Mouse (Mus musculus): Measurements from ENCODE around the gene Slc41a2. TPM values are rescaled to one million over a fixed set of nuclear protein-coding genes. Genes with fewer than 3 reads are reported as not detected.
A peak's percentile ranks its signal among the peaks of the same experiment; 100 is the strongest.

Gene Slc41a2
- polyA plus RNA-seq, 1 experiment from 2014 or later: 0.42 TPM

DNA sequence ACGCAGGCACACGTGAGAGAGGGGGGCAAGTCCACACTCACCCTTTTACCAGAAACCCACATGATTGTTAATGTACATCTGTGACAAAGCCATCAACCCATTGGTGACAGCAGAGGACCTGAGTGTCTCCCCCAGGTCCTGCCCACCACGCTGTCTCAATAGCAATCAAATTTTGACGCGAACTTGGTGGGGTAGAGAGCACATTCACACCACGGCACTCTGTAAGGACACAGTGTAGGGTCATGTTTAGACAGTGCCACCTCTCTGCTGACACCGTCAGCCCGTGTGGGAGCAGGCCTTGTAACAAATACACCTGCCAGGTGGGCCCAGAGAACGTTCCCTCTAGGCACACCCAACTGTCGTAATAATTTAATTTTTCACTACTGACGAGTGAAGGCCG is 128.3 kb downstream of the Slc41a2 start:
- H3K27ac ChIP-seq: no peak overlapping the region

DNA sequence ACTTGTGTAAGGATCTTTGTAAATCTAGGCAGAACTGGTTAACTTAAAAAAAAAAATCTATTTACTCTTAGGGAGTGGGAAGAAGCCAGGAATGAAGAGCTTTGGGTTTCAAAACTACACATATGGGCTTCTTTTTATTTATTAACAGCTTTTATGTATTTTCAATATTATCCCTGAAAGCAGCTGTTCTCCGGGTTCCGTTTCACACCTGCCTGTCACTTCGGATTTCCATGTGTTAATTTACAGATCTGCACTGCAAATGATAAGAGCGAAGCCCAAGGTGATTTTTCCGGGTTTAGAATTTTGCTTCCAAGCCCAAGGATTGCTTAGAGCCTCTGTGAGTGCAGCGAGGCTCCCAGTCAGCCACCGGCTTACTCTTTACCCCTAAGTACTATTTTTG is 129.2 kb downstream of the Slc41a2 start:
- Histone ChIP-seq H3K9me3 (0 out of 2 replicates have a peak, but pooled peaks cover 3% of the 10 kb centered on the region), H3K36me3 (no peaks in the 10 kb centered on the region), H3K27ac (no peak overlapping the region), H3K27me3 (ENCODE audit: insufficient read depth, poor library complexity, severe bottlenecking) (no peaks in the 10 kb centered on the region), H3K4me1 (replicated peaks) (peaks cover 25% of the 10 kb centered on the region; the same call in 1 of the 2 replicates), H3K4me3 (no peak overlapping the region)
- 90% methylated on average over 7 of the region's 7 CpGs for WGBS
- no peak for DNase-seq (ENCODE audit: low spot score)

More for the DNA sequence above, 128.3 kb downstream of the Slc41a2 start:
- Histone ChIP-seq H3K27me3 (ENCODE audit: insufficient read depth, poor library complexity, severe bottlenecking) (no peaks in the 10 kb centered on the region), H3K9me3 (0 out of 2 replicates have a peak, but pooled peaks cover 4% of the 10 kb centered on the region), H3K4me1 (replicated peaks) (peaks cover 25% of the 10 kb centered on the region; the same call in 1 of the 2 replicates), H3K4me3 (no peak overlapping the region), H3K36me3 (no peaks in the 10 kb centered on the region)
- no peak for DNase-seq (ENCODE audit: low spot score)
- 82% methylated on average over 12 of the region's 12 CpGs for WGBS

DNA sequence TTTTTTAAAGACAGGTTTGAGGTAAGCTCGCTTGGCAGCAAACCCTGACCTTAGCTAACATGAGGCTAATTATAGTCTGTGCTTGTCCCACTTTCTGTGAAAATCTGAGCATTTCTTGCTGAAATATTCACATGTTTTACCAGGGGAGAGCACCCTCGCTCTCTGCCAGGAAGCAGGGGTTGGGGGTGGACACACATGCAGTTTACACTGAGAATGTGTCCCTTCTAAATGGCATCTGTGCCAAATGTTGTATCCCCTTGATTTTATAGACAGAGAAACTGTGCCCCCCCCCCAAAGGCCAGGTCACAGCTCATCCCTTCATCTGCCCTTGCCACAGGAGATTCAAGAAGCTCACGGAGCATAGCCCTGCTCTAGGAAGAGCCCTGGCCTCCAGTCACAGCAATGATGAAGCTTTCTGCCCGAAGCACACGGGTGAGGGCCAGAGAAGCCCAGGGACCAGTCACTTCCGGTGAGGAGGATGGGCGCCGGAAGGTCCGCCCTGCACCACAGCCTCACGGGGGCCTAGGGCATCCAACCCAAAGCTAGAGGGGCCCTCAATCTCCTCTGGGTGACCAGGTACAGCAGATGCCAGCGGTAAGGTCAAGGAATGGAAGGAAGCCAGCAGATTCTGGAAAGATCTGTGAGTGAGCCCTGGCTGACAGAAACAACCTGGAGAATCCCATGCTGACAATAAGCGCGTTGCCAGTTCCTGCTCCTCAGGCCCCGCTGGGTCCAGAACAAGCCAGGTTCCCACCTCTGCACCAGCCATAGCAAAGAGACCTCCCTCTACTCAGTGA is 134.6 kb downstream of the Slc41a2 start:
- WGBS: 88% methylated on average over 14 of the region's 14 CpGs
- Histone ChIP-seq H3K36me3 (no peaks in the 10 kb centered on the region), H3K4me1 (replicated peaks) (peaks cover 7% of the 10 kb centered on the region; the same call in 1 of the 2 replicates), H3K4me3 (no peak overlapping the region), H3K9me3 (no peaks in the 10 kb centered on the region), H3K27me3 (ENCODE audit: insufficient read depth, poor library complexity, severe bottlenecking) (no peaks in the 10 kb centered on the region), H3K27ac (no peak overlapping the region)
- no peak for DNase-seq (ENCODE audit: low spot score)

DNA sequence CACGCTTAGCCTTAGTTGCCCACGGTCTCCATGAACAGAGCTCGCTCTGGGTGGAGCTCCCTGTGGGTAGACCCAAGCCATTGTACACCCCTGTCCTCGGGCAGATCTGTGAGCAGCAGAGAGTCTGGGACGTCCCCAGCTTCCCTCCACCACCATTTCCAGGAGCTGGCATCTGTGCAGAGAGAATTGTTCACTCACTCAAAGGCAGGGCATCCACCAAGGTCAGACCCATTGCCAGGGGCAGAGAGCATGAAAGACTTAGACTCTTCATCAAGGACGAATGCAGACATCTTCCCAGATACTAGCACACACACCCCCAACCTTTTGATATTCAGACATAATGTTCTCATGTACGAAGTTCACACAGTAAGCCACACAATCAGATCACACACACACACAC is 136.2 kb downstream of the Slc41a2 start:
- 89% methylated on average over 7 of the region's 7 CpGs for WGBS
- DNase-seq (ENCODE audit: low spot score): no peak
- H3K27ac ChIP-seq: no peak overlapping the region

DNA sequence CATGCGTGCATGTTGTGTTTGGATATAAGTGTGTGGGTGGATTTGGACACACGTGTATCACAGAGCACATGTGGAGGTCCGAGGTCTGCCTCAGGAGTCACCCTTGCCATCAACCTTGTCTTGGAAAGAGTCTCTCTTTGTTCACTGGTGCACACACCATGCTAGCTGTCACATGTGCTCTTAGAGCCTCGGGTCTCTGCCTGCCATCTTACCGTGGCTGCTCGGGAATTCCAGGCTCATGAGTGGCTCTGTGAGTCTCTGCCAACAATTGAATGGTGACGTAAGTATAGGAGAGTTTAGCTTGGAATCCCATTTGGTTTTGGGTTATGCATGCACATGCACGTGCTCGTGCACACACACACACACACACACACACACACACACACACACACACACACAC is 138.4 kb downstream of the Slc41a2 start:
- Histone ChIP-seq H3K36me3 (no peaks in the 10 kb centered on the region), H3K4me3 (no peak overlapping the region), H3K27ac (no peak overlapping the region), H3K27me3 (ENCODE audit: insufficient read depth, poor library complexity, severe bottlenecking) (no peaks in the 10 kb centered on the region), H3K9me3 (no peaks in the 10 kb centered on the region), H3K4me1 (replicated peaks) (no peaks in the 10 kb centered on the region)
- no peak for DNase-seq (ENCODE audit: low spot score)
- WGBS: 89% methylated on average over 9 of the region's 9 CpGs

More for the DNA sequence above, 136.2 kb downstream of the Slc41a2 start:
- no peak overlapping the region for H3K4me3 ChIP-seq
- H3K36me3 ChIP-seq: no peaks in the 10 kb centered on the region
- no peaks in the 10 kb centered on the region for H3K27me3 ChIP-seq (ENCODE audit: insufficient read depth, poor library complexity, severe bottlenecking)
- no peaks in the 10 kb centered on the region for H3K9me3 ChIP-seq
- H3K4me1 ChIP-seq (replicated peaks): no peaks in the 10 kb centered on the region

DNA sequence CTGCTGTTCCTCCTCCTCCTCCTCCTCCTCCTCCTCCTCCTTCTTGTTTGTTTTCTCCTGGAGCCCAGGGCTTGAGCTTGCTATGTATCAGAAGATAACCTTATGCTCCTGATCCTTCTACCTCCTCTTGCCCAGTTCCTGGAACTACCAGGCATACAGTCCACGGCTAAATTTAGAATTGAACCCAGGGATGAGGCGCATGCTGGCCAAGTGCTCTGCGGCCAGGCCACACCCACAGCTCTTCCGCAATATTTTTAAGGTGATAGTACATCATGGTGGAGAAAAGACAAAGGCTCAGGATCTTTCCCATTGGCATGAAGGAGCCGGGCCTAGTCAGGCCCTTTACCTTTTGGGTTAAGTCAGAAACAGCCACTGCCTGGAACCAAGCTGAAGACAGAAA is 139.0 kb downstream of the Slc41a2 start:
- 86% methylated on average over 5 of the region's 5 CpGs for WGBS
- Histone ChIP-seq H3K36me3 (no peaks in the 10 kb centered on the region), H3K27me3 (ENCODE audit: insufficient read depth, poor library complexity, severe bottlenecking) (no peaks in the 10 kb centered on the region), H3K27ac (no peak overlapping the region), H3K9me3 (no peaks in the 10 kb centered on the region), H3K4me3 (no peak overlapping the region), H3K4me1 (replicated peaks) (no peaks in the 10 kb centered on the region)
- no peak for DNase-seq (ENCODE audit: low spot score)

DNA sequence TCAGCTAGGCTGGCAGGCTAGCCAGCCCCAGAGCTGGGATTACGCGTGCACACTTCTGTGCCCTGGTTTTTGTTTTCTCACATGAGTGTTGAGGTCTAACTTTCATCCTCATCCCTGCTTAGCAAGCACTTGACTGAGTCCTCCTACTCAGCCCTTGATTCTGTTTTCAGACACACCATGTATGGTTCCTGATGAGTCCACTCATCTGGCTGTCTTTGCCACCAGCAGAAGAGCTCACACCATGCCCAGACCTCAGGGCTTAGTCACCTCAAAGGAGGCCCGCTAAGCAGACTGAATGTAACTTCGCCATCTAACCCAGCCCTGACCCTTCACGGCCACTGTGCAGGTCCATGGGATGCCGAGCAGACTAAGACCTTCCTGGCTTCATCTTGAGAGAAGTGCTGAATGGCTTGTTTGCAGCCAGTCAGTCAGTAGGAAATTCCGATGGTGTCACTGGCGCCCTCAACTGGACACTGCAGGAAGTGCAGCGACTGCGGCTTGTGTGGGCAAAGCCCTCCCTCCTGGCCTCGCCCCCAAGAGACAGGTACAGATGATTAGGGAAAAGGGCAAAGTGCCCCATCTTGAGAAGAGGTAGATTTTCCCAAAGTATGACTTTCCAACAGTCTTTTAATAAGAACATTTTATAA is 139.9 kb downstream of the Slc41a2 start:
- no peak overlapping the region for H3K27ac ChIP-seq
- H3K4me1 ChIP-seq (replicated peaks): 0 out of 2 replicates have a peak, but pooled peaks cover 3% of the 10 kb centered on the region
- WGBS: 49% methylated on average over 11 of the region's 11 CpGs
- DNase-seq (ENCODE audit: low spot score): peak; percentile 78
- H3K4me3 ChIP-seq: no peak overlapping the region
- H3K27me3 ChIP-seq (ENCODE audit: insufficient read depth, poor library complexity, severe bottlenecking): no peaks in the 10 kb centered on the region
- no peaks in the 10 kb centered on the region for H3K36me3 ChIP-seq
- H3K9me3 ChIP-seq: no peaks in the 10 kb centered on the region

DNA sequence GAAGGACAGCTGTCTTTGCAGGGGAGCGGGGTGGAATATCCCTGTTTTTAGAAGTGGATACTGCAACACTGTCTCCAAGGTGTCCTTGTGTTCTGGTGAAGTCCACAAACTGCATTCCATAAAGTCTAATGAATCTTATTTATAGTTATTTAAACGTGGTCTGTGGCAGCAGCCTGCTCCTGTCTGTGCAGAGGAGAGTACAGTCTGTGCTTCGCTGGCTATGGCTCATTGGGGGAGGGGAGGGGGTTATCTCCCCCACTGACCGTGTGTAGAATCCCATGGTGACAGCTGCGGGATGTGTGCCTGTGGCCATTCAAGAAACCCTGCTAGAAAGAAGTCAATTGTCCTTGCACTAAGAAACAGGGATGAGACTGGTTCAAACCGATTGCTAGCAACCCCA is 145.7 kb downstream of the Slc41a2 start:
- no peaks in the 10 kb centered on the region for H3K9me3 ChIP-seq
- H3K27ac ChIP-seq: no peak overlapping the region
- peaks cover 11% of the 10 kb centered on the region for H3K36me3 ChIP-seq
- peaks cover 11% of the 10 kb centered on the region for H3K4me1 ChIP-seq (replicated peaks)
- 47% methylated on average over 6 of the region's 6 CpGs for WGBS
- no peak for DNase-seq (ENCODE audit: low spot score)
- H3K27me3 ChIP-seq (ENCODE audit: insufficient read depth, poor library complexity, severe bottlenecking): no peaks in the 10 kb centered on the region
- no peak overlapping the region for H3K4me3 ChIP-seq

DNA sequence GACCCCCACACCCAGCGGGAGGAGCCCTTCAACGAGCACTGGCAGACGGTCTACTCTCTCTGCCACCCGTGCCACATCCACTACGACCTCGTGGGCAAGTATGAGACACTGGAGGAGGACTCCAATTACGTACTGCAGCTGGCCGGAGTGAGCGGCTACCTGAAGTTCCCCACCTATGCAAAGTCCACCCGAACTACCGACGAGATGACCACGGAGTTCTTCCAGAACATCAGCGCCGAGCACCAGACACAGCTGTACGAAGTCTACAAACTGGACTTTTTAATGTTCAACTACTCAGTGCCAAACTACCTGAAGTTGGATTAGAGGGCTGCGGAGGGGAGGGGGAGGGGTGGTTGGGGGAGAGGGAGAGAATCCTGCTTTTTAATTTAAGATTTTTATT is 146.2 kb downstream of the Slc41a2 start:
- Histone ChIP-seq H3K27ac (no peak overlapping the region), H3K4me1 (replicated peaks) (peaks cover 11% of the 10 kb centered on the region), H3K9me3 (no peaks in the 10 kb centered on the region), H3K4me3 (no peak overlapping the region), H3K36me3 (peaks cover 11% of the 10 kb centered on the region), H3K27me3 (ENCODE audit: insufficient read depth, poor library complexity, severe bottlenecking) (no peaks in the 10 kb centered on the region)
- no peak for DNase-seq (ENCODE audit: low spot score)
- WGBS: 97% methylated on average over 17 of the region's 17 CpGs

DNA sequence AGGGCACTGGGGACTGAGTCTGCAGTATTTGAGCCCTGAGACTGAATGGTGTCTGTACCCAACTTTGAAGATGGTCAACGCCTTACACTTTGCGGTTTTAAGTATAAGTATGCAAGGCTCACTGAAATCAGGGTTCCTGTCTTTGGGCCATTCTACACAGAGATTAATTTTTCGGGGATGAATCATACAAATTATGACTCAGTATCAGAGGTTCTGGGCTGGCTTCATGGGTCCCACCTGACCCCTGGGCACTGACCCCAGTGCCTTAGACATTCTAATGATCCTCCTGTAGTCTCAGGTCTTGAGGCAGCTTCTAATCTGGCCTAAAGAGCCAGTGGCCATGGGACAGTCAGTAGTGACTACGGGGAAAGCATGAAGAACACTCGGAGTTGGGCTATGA is 148.6 kb downstream of the Slc41a2 start:
- 95% methylated on average over 5 of the region's 5 CpGs for WGBS
- peaks cover 25% of the 10 kb centered on the region for H3K4me1 ChIP-seq (replicated peaks)
- no peaks in the 10 kb centered on the region for H3K27me3 ChIP-seq (ENCODE audit: insufficient read depth, poor library complexity, severe bottlenecking)
- H3K9me3 ChIP-seq: no peaks in the 10 kb centered on the region
- peaks cover 11% of the 10 kb centered on the region for H3K36me3 ChIP-seq
- no peak overlapping the region for H3K27ac ChIP-seq
- DNase-seq (ENCODE audit: low spot score): no peak
- H3K4me3 ChIP-seq: no peak overlapping the region

DNA sequence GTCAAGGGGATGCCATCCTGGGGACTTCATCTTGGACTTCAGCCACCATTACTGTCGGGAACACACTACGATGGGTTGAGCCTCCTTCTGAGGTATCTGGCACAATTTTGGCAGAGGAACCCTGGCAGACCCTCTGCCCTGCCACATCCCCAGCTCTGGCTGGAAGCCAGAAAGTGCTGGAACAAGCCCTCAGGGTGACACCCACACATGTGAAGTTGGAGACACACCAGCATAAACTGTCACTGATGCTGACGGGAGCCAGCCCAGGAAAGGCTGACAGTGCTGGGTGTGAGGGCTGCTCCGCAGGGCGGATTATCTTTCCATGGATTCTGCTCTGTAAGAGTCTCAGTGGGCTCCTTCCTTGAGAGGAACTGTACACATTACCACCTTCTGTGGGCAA is 150.7 kb downstream of the Slc41a2 start:
- peaks cover 11% of the 10 kb centered on the region for H3K36me3 ChIP-seq
- no peaks in the 10 kb centered on the region for H3K9me3 ChIP-seq
- no peaks in the 10 kb centered on the region for H3K27me3 ChIP-seq (ENCODE audit: insufficient read depth, poor library complexity, severe bottlenecking)
- H3K4me1 ChIP-seq (replicated peaks): peaks cover 29% of the 10 kb centered on the region
- no peak overlapping the region for H3K27ac ChIP-seq
- DNase-seq (ENCODE audit: low spot score): no peak
- WGBS: 88% methylated on average over 5 of the region's 5 CpGs
- H3K4me3 ChIP-seq: no peak overlapping the region

DNA sequence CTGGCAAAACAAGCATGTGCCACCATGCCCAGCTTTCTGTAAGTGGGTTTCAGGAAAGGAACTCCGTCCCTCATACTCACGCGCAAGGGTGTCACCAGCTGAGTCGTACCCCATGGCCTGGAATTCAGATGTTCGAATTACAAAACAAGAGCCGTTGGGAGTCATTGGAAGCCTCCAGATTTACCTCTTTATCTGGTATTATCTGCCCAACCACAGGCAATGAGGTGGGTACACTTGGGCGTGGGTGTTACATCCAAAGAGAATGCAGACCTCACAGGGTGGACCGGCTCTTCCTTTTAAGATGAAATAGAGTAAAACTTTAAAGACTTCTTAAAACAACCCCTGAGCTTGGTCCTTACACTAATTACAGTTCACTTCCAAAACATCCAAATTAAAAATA is 151.5 kb downstream of the Slc41a2 start:
- Histone ChIP-seq H3K36me3 (peaks cover 9% of the 10 kb centered on the region), H3K27ac (no peak overlapping the region), H3K9me3 (no peaks in the 10 kb centered on the region), H3K4me1 (replicated peaks) (peaks cover 34% of the 10 kb centered on the region), H3K27me3 (ENCODE audit: insufficient read depth, poor library complexity, severe bottlenecking) (no peaks in the 10 kb centered on the region), H3K4me3 (no peak overlapping the region)
- WGBS: 88% methylated on average over 8 of the region's 8 CpGs
- DNase-seq (ENCODE audit: low spot score): no peak

DNA sequence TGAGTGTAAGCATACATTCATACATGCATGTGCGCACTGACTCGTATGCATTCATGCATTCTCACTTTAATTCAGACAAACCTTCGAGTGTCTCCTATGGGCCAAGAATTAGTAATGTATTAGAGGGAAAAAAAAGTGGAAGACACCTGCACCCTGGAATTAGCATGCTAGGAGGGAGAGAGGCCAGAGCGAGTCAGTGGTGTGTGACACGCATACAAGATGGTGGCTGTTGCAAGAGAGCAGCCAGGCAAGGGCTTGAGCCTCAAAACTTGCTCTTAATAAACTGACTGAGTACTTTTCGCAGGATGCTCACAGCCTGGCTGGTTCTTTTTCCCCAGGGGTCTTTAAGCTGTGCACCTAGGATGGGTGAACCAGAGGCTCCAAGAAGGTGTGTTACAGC is 152.6 kb downstream of the Slc41a2 start:
- Histone ChIP-seq H3K4me3 (no peak overlapping the region), H3K4me1 (replicated peaks) (peaks cover 36% of the 10 kb centered on the region), H3K27ac (no peak overlapping the region), H3K9me3 (no peaks in the 10 kb centered on the region), H3K36me3 (no peaks in the 10 kb centered on the region), H3K27me3 (ENCODE audit: insufficient read depth, poor library complexity, severe bottlenecking) (no peaks in the 10 kb centered on the region)
- DNase-seq (ENCODE audit: low spot score): no peak
- WGBS: 90% methylated on average over 6 of the region's 6 CpGs

All from hindbrain, embryonic 10.5 days (tissue).